Mouse (Mus musculus) frontal cortex, postnatal 10 days (tissue): ENCODE measurements around the gene Slc35d2.
"Not testable (repeated sequence)": the region's sequence is repeated elsewhere in the genome, so short reads cannot be mapped to it uniquely, and the experiment has no call there.

Experiments used
- DNase-seq, 2 experiments: peaks; one replicate each; pipeline ENCODE4 v3.0.0; 2022; ENCODE audit warnings: low spot score in 2 of 2, mixed read lengths in 1 of 2

Gene Slc35d2

GRCm38 (mm10) chr13:64052281-64052680 lies 76.9 kb downstream of the Slc35d2 start:
- not testable (repeated sequence) for DNase-seq

- DNase-seq = no peak
Measured at GRCm38 (mm10) chr13:64050895-64051294, 78.3 kb downstream of the Slc35d2 start.

- DNase-seq = no peak
Measured at GRCm38 (mm10) chr13:64049535-64049934, 79.6 kb downstream of the Slc35d2 start.

- no peak for DNase-seq
Measured at GRCm38 (mm10) chr13:64048467-64048866, 80.7 kb downstream of the Slc35d2 start.
